Mouse (Mus musculus) erythroid progenitor cell, adult 5-6 weeks (primary cell): ENCODE results near the gene Lmx1b. TPM values are rescaled to one million over a fixed set of nuclear protein-coding genes. Genes with fewer than 3 reads are reported as not detected.

Source experiments
- ATAC-seq: replicated peaks from 2 replicates; pipeline ENCODE4 v1.8.0; 2016; ENCODE audit warnings: moderate number of reproducible peaks, mild to moderate bottlenecking, moderate TSS enrichment, inconsistent platforms; ENCODE audit not compliant: poor library complexity, low FRiP score, severe bottlenecking
- total RNA-seq, 2 experiments: library from RNA; stranded (forward) in 1 of 2; stranded (reverse) in 1 of 2; fragments of 150-400 nt in 1 of 2; fragments of 186-747, 209-891 nt in 1 of 2; gene quantifications; 2 replicates each; pipeline versions ENCODE4 v1.2.3 to v1.2.4; 2015 to 2017; ENCODE audit warnings: low replicate concordance in 2 of 2

The Lmx1b gene
- total RNA-seq, 2 experiments from 2014 or later = not detected

DNA sequence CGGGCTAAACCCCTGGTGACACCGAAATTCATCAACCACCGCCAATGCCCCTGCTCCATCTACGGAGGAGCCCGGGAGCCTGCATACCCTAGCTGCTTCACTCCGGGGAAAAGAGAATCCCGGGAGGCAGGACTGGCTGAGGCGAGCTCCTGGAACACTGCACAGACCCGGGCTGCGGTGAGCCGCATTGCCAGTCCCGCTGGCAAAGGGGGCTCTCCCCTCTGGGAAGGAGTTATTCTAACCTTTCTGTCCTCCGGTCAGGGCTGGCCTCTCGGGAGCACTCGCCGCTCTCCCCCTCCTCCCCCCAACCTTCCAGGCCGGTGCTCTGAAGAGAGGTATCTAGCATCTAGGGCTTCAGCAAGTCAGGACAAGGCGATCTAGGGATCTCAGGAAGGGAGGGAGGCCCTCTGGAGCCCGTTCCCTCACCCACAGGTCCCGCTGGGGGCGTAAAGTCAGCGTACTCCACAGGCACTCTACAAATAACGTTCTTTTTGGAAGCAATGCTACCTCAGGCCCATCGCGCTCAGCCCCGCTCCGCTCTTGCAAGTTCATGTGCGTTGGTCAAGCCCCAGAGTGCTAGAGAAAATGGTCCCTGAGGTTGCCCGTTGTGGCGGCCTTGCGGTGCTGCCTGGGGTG lies 8.5 kb downstream of the Lmx1b start:
- ATAC-seq = no peak

GRCm38 (mm10) chr2:33631022-33631707 lies 9.1 kb downstream of the Lmx1b start:
- ATAC-seq = no peak

DNA sequence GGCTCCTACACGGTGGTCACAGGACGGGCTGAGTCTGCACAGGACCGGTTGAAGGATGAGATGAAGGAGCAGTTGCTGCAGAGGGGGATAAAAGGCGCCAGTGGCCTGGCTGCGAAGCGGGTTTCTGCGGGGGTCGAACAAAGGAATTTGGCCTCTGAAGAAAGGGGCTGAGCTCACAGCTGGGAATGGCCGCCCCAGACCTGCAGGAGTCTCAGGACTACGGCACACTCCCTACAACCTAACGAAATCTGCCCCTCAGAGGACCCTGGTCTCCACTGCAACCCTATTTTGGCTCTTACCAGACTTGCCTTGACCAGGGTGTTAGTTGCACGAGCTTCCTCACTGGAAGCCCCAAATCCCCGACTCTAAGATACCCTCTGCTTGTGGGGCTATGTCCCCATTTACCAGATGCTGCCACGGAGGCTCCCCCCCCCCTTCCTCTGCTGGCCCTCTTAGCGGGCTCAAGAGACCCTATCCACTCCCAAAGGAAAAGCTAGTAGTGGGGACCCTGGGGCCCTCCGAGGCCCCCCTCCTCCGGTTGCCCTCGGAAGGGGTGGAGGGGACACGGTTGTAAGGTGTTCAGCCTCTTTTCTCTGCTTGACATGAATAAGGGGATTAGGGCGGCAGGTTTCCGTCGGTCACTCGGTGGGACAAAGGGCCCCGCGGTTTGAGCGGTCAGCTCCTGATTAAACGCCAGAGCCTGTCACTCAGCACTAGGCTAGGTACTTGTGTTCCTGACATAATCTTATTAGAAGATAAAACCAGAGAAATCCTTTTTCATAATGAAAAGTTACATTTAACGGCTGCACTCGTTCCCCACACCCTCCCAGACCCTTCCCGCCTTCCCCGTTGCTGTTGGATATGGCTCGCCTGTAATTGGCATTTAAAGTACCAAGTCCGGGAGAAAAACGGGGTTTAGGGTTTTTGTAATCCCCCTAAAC lies 10.0 kb downstream of the Lmx1b start:
- no peak for ATAC-seq

- no peak for ATAC-seq
Measured at GRCm38 (mm10) chr2:33629641-33630040, 10.7 kb downstream of the Lmx1b start.

DNA sequence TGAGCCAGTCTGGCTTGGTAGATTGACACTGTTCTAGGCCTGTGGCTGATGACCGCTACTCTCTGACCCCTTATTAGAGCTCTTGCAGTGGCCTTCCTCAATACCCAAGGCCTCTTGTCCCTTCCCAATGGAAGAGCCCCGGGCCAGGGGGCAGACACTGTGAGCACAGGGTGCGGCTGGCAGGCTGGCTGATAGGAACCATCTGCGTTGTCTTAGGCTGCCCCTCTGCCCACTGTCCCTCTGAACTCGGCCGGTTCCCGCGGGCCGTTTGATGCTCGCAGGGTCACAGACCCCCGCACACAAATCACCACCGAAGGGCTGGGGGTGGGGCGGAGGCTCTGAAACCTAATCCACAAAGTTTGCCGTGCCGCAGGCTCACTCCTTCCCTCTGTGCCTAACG lies 11.5 kb downstream of the Lmx1b start:
- ATAC-seq = no peak

- no peak for ATAC-seq
Measured at GRCm38 (mm10) chr2:33627058-33627375, 13.3 kb downstream of the Lmx1b start.

DNA sequence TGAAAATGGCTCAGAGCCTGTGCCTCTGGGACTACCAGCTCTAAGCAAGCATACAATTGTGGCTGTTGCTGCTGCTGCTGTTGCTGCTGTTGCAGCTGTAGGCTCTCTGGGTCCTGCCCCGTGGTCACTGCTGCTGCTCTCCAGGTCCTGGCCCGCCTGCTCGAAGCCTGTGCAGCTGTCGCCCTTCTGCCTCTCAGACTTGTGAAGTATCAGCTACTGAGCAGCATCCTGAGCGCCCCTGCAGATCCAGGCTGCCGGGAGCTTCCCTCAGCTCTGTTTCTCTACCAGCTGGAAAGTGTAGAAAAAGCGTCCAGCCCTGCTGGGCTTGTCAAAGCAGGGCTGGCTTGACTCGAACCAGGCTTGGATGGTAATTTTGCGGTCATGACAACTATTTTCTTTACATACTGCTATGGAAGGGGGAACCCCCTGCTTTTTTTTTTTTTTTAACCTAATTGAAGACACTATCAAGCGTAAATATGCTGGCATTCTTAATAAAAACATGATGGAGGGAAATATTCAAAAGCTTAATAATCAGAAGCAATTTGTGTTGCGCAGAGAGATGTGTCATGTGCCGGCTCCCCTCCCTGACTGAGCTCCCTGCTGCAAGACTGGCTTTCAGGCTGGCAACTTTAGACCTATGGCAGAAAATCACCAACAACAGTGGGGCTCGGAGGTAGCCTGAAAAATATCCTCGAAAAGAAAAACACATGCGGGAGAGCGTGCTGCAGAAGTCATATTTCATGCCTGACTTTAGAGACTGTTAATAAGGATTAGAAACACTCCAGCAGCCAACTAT lies 13.9 kb downstream of the Lmx1b start:
- no peak for ATAC-seq

- ATAC-seq = no peak
Measured at GRCm38 (mm10) chr2:33617670-33618069, 22.6 kb downstream of the Lmx1b start.

GRCm38 (mm10) chr2:33616411-33616843 lies 23.9 kb downstream of the Lmx1b start:
- no peak for ATAC-seq

DNA sequence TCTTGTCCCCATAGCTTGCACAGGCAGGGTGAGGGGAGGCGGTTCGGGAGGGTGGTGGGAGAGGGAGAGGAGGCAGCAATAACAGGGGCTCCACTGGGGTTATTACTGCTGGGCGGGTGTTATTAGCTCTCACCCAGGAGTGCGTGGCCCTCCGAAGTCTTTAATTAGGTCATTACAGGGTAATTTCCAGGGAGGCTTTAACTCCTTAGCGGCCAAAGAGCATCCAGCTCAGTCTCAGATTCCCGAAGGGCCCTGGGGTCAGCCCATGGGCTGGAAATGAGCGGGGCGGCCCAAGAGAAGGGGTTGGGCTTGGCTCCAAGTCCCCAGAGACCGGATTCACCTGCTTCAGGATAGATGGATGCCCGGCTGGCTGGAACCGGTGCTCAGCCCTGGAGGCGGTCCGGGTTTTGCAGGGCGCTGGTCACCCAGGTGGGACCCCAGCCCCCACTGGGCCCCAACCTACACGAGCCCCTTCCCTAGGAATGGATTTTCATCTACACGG lies 24.4 kb downstream of the Lmx1b start:
- ATAC-seq = no peak

- ATAC-seq = no peak
Measured at GRCm38 (mm10) chr2:33605487-33606256, 34.6 kb downstream of the Lmx1b start.

- ATAC-seq = no peak
Measured at GRCm38 (mm10) chr2:33604846-33605486, 35.3 kb downstream of the Lmx1b start.

DNA sequence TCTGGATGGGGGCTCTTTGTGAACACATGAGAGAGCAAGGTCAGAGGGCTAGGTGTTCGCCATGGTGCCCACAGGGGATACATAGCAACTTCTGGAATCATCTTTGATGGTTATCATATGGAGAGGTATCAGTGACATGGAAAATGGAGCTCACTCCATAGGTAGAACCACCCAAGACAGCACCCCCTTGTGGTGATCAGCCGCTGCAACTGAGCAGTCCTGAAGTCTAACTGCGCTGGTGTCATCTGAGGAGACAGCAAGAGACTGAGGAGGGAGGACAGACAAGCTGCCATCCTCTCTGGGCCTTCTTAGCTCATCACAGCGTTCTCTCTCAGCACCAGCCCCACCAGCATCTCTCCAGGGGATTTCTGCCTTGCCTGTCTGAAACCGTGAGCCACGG lies 39.8 kb downstream of the Lmx1b start:
- no peak for ATAC-seq

- no peak for ATAC-seq
Measured at GRCm38 (mm10) chr2:33597384-33597783, 42.9 kb downstream of the Lmx1b start.

GRCm38 (mm10) chr2:33595085-33595423 lies 45.3 kb downstream of the Lmx1b start:
- ATAC-seq = no peak

DNA sequence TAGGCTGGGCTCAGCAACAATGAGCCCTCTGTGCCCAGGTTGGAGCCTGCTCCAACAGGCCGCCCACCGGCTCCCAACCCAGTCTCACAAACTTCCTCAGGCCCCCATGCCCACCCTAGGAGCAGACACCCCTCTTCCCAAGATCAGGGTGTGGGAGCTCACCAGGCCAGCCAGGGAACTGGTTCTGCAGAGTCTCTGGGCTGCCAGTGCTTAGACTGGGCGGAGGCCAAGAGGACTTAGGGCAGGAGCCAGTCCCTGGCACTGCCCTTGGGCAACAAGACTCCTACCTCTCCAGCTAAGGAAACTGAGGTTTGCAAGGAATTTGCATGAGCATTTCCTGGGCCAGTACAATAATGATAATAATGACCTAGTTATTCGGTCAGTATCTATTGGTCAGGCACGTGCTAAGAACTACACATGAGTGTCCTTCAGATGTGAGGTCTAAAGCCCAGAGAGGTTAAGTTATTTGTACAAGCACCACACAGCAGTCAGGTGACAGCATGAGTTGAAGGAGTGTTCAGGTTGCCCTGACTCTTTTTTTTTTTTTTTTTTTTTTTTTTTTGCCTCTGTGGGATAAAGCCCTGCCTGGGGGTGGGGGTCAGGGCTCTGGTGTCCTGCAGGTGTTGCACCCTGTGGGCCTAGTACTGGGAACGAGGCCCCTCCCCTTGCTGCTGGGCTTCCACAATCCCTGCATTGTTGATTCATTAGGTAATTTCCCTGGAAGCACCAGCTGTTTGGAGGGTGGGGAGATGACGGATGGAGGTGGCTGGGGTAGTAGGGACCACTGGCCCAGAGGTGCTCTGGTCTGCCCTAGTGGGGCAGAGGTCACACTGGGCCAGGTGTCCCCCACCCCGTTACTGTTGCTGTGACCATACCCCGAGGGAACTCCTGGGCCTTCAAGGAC lies 45.9 kb downstream of the Lmx1b start:
- ATAC-seq = no peak

DNA sequence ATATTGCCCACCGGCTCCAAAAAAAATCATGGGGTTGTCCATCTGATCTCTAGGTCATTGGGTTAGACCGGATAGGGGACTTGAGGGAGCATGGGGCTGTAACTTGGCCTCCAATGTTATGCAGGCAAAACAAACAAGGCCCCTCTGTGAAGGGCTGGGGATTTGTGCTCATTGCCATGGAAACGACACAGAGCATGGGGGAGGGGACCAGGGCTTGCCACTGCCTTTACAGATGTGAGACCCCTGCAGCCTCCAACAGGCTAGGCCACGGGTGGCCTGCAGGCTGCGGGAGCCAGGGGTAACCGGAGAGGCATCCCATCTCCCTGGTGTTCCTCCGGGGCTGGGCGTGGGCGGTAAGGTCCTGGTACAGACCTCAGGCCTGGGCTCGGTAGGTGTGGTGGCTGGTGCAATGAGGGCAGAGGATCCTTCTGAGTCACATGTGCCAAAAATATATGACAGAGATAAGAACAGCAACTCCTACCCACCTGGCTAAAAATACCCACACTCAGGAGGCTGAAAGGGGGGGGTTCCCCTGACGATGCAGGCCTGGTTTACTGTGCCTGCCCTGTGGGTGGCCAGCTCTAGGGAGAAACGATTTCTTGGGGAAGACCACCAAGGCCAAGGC lies 47.3 kb downstream of the Lmx1b start:
- ATAC-seq = no peak
